Mouse (Mus musculus) G1E (cell line): ENCODE results near the gene Plxnd1. TPM values are rescaled to one million over a fixed set of nuclear protein-coding genes. Genes with fewer than 3 reads are reported as not detected.

Experiments
- ATAC-seq: 2 replicates; pipeline ENCODE4 v1.8.0; 2016; ENCODE audit warnings: mild to moderate bottlenecking; ENCODE audit not compliant: insufficient number of reproducible peaks, poor library complexity, low FRiP score, severe bottlenecking; ENCODE audit errors: extremely low read depth
- DNase-seq: peaks from one replicate; pipeline ENCODE4 v3.0.0; 2012; ENCODE audit warnings: low spot score
- H3K27me3 ChIP-seq: 2 replicates; pipeline ENCODE4 v1.6.1; 2012; ENCODE audit warnings: mild to moderate bottlenecking, low read length, inconsistent platforms; ENCODE audit not compliant: insufficient read depth
- H3K36me3 ChIP-seq: replicated peaks from 2 replicates; pipeline ENCODE3; 2012; ENCODE audit warnings: mild to moderate bottlenecking, inconsistent platforms
- H3K4me1 ChIP-seq: 2 replicates; pipeline ENCODE4 v1.6.1; 2012; ENCODE audit warnings: low read depth, low read length, inconsistent platforms, mixed read lengths; ENCODE audit not compliant: insufficient read depth
- H3K4me3 ChIP-seq: 2 replicates; pipeline ENCODE4 v1.5.1; 2012; ENCODE audit warnings: low read depth, mild to moderate bottlenecking, inconsistent platforms, low read length, moderate library complexity, mixed read lengths
- H3K9me3 ChIP-seq: replicated peaks from 2 replicates; pipeline ENCODE4 v1.6.1; 2012; ENCODE audit warnings: inconsistent platforms
- CTCF ChIP-seq: IDR thresholded peaks from 2 replicates; pipeline ENCODE4 v1.5.1; 2012; ENCODE audit warnings: low read depth, low read length, inconsistent platforms, mixed read lengths
- GATA1 ChIP-seq: IDR thresholded peaks from 2 replicates; pipeline ENCODE4 v1.6.1; 2012; ENCODE audit warnings: borderline replicate concordance, low read length, inconsistent platforms, mixed read lengths
- GATA2 ChIP-seq: IDR thresholded peaks from 2 replicates; pipeline ENCODE4 v1.6.1; 2012; ENCODE audit warnings: low read depth, low read length, inconsistent platforms, borderline replicate concordance
- POLR2AphosphoS5 ChIP-seq: IDR thresholded peaks from 2 replicates; pipeline ENCODE4 v1.6.1; 2012; ENCODE audit warnings: low read depth, low read length, inconsistent platforms; ENCODE audit not compliant: insufficient replicate concordance
- TAL1 ChIP-seq: conservative IDR thresholded peaks from 2 replicates; pipeline ENCODE4 v1.6.1; 2012; ENCODE audit warnings: low read depth, low read length, inconsistent platforms, mixed read lengths
- polyA plus RNA-seq: library from polyadenylated mRNA; stranded (reverse); fragments of >175 nt; gene quantifications from 2 replicates; pipeline ENCODE4 v1.2.3, GENCODE M21; 2012
- total RNA-seq, 2 experiments: library from RNA; stranded (forward) in 1 of 2; stranded (reverse) in 1 of 2; fragments of 200-1000 nt in 1 of 2; fragments of >200 nt in 1 of 2; fragmentation: Nextera tagmentation in 1 of 2; gene quantifications; 2 replicates each; pipeline ENCODE4 v1.2.3; 2014 to 2017

Gene Plxnd1
- total and polyA plus RNA-seq, 3 experiments = 1.2 to 1.7 (median 1.5) TPM

DNA sequence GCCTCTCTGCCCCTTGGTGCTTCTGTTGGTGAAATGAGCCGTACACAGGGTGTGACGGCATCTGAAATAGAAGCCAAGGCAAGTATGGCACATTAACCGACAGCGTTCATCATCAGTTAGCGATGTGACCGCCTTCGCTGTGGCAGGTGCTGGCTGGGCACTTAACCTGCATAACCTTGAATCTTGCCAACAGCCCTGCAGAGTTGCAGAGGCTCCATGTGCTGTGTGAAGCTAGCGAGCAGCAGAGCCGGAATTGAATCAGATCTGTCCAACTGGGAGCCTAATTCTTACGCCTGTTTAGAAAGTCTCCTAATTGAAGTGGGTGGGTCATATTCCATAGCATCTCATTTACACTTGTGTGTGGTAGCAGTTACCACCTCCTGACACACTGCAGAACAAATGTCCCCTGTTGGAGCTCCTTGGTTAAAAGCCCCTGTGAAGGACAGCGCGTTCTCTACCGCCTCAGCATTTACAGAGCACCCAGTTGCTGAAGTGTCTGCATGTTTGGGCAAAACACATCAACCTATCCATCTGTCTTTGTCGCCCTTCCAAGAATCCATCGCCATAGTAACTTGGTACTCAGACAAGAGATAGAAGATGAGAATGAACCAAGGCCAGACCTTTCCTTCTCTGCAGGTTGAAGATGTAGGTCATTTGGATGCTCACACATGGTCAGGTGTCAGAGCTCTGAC, 80.1 kb downstream of the Plxnd1 start:
- Histone ChIP-seq H3K27me3 (peaks cover 8% of the 10 kb centered on the region; the same call in 1 of the 2 replicates), H3K9me3 (no peaks in the 10 kb centered on the region), H3K4me1 (no peaks in the 10 kb centered on the region), H3K4me3 (no peak overlapping the region), H3K36me3 (no peaks in the 10 kb centered on the region)
- ATAC-seq = no peak
- no peak for DNase-seq
- no peak for TF ChIP-seq TAL1
- TF ChIP-seq GATA1 = no peak
- TF ChIP-seq POLR2AphosphoS5 = no peak
- no peak for TF ChIP-seq CTCF
- TF ChIP-seq GATA2 = no peak

DNA sequence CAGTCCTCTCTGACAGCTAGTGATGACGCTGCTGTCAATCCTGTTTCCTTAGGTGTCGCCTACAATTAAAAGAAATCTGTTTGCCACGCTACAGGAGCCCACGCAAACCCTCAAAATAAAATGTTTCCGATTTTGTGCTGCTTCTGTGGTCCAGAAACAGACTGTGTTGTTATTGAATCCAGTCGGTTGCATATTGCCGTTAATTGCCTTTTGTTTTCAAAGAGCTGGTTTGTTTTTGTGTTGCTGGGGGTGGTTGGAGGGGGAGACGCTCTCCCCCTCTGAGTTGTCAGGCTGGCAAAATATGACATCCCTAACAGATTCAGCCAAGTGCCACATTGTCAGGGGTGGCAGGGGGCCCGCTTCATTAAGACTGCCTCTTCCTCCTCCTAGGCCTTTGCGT, 81.3 kb downstream of the Plxnd1 start:
- ATAC-seq (no peak), DNase-seq (no peak)
- H3K36me3 ChIP-seq = no peaks in the 10 kb centered on the region
- TF ChIP-seq GATA1 = no peak
- TF ChIP-seq CTCF = no peak
- TF ChIP-seq GATA2 = no peak
- TF ChIP-seq TAL1 = no peak
- TF ChIP-seq POLR2AphosphoS5 = no peak
- H3K9me3 ChIP-seq = no peaks in the 10 kb centered on the region
- H3K4me1 ChIP-seq = no peaks in the 10 kb centered on the region
- H3K4me3 ChIP-seq = no peak overlapping the region
- H3K27me3 ChIP-seq = peaks cover 7% of the 10 kb centered on the region; the same call in 1 of the 2 replicates

DNA sequence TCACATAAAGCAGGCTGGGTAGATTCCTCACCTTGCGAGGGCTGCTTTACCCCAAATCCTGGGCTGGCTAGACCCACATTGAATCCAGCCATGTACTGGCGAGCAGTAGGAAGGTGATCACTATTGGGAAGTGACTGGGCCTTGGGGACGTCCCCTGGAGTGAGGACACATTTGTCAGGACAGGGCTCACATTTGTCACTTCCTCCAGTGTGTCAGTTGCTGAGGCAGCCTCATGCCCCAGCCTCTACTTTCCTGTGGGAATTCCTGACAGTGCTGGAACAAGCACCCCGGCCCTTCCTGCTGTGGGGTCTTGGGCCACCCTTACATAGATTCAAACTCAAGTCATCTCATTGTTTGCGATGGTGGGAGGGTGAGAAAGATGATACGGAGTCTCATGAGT, 83.0 kb downstream of the Plxnd1 start:
- no peaks in the 10 kb centered on the region for H3K36me3 ChIP-seq
- H3K4me1 ChIP-seq = no peaks in the 10 kb centered on the region
- TF ChIP-seq CTCF (no peak), TAL1 (no peak), GATA2 (no peak), POLR2AphosphoS5 (no peak), GATA1 (no peak)
- H3K9me3 ChIP-seq = no peaks in the 10 kb centered on the region
- no peak overlapping the region for H3K4me3 ChIP-seq
- DNase-seq = no peak
- peaks cover 7% of the 10 kb centered on the region; the same call in 1 of the 2 replicates for H3K27me3 ChIP-seq
- ATAC-seq = no peak

- H3K36me3 ChIP-seq = no peaks in the 10 kb centered on the region
- H3K4me3 ChIP-seq = no peak overlapping the region
- no peaks in the 10 kb centered on the region for H3K9me3 ChIP-seq
- no peak for ATAC-seq
- DNase-seq = no peak
- H3K4me1 ChIP-seq = no peaks in the 10 kb centered on the region
- TF ChIP-seq POLR2AphosphoS5 (no peak), CTCF (no peak), GATA1 (no peak), TAL1 (no peak), GATA2 (no peak)
- H3K27me3 ChIP-seq = peaks cover 4% of the 10 kb centered on the region; the same call in 1 of the 2 replicates
These were observed 84.9 kb downstream of the Plxnd1 start for GRCm38 (mm10) chr6:115909940-115910339.

- H3K27me3 ChIP-seq = peaks cover 4% of the 10 kb centered on the region; the same call in 1 of the 2 replicates
- ATAC-seq = no peak; the same call in 1 of the 2 replicates
- DNase-seq = no peak
These were observed 85.8 kb downstream of the Plxnd1 start for GRCm38 (mm10) chr6:115909052-115909451.

GRCm38 (mm10) chr6:115908421-115908982, 86.3 kb downstream of the Plxnd1 start:
- DNase-seq (no peak), ATAC-seq (no peak)
- no peaks in the 10 kb centered on the region for H3K4me1 ChIP-seq
- H3K36me3 ChIP-seq = no peaks in the 10 kb centered on the region
- no peaks in the 10 kb centered on the region for H3K9me3 ChIP-seq
- no peak overlapping the region for H3K4me3 ChIP-seq
- no peak for TF ChIP-seq CTCF
- no peak for TF ChIP-seq TAL1
- no peak for TF ChIP-seq POLR2AphosphoS5
- no peak for TF ChIP-seq GATA1
- TF ChIP-seq GATA2 = no peak
- peaks cover 4% of the 10 kb centered on the region; the same call in 1 of the 2 replicates for H3K27me3 ChIP-seq

More at GRCm38 (mm10) chr6:115909052-115909451, 85.8 kb downstream of the Plxnd1 start:
- no peaks in the 10 kb centered on the region for H3K4me1 ChIP-seq
- no peak overlapping the region for H3K4me3 ChIP-seq
- no peak for TF ChIP-seq POLR2AphosphoS5
- no peak for TF ChIP-seq GATA2
- TF ChIP-seq GATA1 = no peak
- no peak for TF ChIP-seq CTCF
- TF ChIP-seq TAL1 = no peak
- no peaks in the 10 kb centered on the region for H3K9me3 ChIP-seq
- no peaks in the 10 kb centered on the region for H3K36me3 ChIP-seq

GRCm38 (mm10) chr6:115906871-115907270, 87.9 kb downstream of the Plxnd1 start:
- H3K27me3 ChIP-seq = peaks cover 4% of the 10 kb centered on the region; the same call in 1 of the 2 replicates
- H3K36me3 ChIP-seq = no peaks in the 10 kb centered on the region
- TF ChIP-seq CTCF = no peak
- TF ChIP-seq GATA2 = no peak
- TF ChIP-seq GATA1 = no peak
- no peak for TF ChIP-seq POLR2AphosphoS5
- TF ChIP-seq TAL1 = no peak
- no peaks in the 10 kb centered on the region for H3K9me3 ChIP-seq
- no peak for DNase-seq
- ATAC-seq = no peak
- H3K4me3 ChIP-seq = no peak overlapping the region
- no peaks in the 10 kb centered on the region for H3K4me1 ChIP-seq
